Mouse (Mus musculus): ENCODE measurements around the gene Ube2o.

GRCm38 (mm10) chr11:116504516-116504915 lies 76.7 kb downstream of the Ube2o start:
- no peak for TF ChIP-seq CTCF (IDR thresholded peaks at IDR 0.05; ENCODE audit: low read depth, low read length)
- no peak for TF ChIP-seq EP300 (IDR thresholded peaks at IDR 0.05; ENCODE audit: insufficient read depth, low read depth, low read length)

Measured in ES-Bruce4 (cell line).